Mouse (Mus musculus) layer of hippocampus, postnatal 25 days (tissue): ENCODE data around the gene Tmem235. TPM values are rescaled to one million over a fixed set of nuclear protein-coding genes. Genes with fewer than 3 reads are reported as not detected.

Experiments
- DNase-seq, 2 experiments: peaks; one replicate each; pipeline ENCODE4 v3.0.0; 2022; ENCODE audit warnings: mixed read lengths in 2 of 2, low spot score in 1 of 2; ENCODE audit errors: extremely low spot score in 1 of 2
- total RNA-seq, 2 experiments: library from RNA; stranded (reverse); gene quantifications; 2 replicates each; pipeline ENCODE4 v1.2.3; 2021

Gene Tmem235
- total RNA-seq, 2 experiments from 2014 or later, result not detected

DNA sequence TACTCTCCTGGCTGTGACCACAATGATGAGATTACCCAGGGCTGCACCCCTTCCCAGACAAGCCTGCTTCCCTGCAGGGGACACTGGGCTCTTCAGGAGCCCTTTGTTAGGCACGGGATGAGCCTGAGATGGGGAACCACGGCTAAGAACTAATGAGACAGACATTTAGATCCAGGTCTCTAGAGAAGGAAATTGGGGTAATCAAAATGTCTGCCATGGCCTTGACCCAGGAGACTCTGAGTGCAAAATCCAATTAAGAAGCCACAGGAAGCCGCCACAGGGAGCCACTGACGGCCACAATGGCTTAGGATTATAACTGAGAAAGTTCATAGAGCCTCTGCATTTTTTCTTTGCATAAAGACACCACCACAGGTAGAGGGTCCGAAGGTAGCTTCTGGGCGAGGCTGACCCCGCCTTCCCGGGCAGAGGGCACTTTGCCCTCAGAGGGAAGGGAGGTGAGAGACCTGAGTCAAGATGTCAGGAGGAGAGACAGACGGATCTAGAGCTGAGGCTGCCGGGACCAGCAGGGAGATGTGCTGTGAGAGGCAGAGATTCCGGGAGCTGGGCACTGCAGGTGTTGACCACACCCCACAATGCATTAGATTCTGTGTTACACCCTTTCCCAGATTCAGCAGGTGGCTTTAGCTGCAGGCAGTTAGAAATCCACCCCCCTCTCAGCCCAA lies 2.8 kb downstream of the Tmem235 start:
- DNase-seq, result no peak

DNA sequence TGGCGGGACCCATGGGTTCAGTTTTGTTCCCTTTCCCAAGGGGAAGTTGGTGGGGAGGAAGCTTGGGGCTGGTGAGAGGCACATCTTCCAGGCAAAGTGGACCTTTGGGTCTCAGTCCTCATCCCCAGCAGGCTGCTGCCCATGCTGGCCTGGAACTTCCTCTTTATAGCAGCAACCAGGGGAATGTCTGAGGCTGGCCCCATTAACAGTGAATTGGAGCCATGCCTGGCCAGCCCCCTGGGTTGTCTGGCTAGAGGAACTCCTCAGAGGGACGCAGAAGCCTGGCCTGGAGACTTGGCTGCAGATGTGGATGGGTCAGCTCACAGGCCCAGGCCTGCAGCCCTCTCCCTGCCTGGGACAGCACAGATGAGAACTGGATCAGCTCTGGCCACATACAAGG lies 4.3 kb downstream of the Tmem235 start:
- DNase-seq, result no peak

DNA sequence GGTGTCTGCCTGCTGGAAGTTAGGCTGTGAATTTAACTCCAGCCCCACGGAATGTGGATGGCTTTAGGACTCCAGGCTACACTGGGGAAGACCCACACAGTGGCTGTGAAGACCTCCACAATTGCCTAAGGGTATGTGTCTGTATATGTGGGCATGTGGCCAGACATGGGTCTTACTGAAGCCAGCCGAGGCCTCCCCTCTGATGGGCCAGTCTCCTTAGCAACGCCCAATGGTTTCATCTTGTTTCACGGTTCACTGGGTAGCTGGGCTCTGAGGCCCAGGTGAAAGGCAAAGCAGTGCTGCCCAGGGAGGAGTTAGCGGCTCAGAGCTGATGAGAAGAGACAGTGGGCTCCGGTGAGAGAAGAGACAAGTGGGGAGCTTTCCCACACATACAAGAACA lies 5.4 kb downstream of the Tmem235 start:
- DNase-seq, result no peak

DNA sequence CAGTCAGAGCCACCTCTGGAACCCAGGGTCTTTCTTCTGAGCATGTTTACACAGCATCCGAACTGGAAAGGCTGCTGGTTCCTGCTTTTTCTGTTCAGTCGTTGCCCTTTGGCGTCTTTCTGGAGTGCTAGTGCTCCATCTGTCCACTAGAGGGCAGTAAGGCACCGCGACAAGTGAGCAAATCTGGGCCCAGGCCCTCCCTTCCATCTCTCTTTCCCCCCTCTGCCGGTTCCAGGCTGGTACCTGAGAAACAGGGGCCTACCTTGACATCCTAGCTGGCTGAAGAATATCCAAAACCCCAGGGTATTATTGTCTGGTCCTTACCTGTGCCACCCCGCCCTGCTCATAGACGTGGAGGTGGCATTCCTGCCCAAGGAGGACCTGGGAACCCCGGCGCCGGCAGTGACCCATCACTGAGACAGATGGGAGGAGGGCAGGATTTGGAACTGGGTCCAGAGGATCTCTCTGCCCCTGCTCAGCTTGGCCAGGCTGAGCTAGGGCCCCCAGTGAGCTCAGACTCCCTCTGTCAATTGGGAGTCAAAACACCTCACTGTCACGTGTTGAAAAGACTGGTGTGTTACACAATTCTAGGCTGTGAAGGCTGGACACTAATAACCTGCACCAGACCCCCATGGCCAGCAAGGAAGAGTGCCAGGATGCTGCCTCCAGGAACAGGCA lies 10.3 kb downstream of the Tmem235 start:
- peak; percentile 61 to 68 for DNase-seq

DNA sequence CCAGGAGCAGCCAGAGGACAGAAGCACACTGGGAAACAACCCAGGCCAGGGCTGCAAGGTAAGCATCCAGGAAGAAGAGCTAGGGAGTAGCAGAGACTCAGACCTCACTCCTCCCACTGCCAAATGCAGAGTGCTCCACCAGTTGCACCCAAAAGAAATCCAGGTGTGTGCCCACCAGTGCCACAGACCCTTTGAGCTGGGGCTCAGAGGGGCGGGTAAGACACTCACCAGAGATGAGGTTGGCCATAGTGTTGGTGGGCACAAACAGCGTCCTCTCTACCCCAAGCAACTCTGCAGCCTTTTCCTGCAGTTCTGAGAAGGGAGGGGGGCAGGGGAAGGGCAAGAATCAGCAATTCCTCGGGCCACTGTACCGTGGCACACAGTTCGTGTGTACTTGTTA lies 10.8 kb downstream of the Tmem235 start:
- DNase-seq, result no peak

GRCm38 (mm10) chr11:117871911-117872584 lies 11.5 kb downstream of the Tmem235 start:
- DNase-seq, result no peak

DNA sequence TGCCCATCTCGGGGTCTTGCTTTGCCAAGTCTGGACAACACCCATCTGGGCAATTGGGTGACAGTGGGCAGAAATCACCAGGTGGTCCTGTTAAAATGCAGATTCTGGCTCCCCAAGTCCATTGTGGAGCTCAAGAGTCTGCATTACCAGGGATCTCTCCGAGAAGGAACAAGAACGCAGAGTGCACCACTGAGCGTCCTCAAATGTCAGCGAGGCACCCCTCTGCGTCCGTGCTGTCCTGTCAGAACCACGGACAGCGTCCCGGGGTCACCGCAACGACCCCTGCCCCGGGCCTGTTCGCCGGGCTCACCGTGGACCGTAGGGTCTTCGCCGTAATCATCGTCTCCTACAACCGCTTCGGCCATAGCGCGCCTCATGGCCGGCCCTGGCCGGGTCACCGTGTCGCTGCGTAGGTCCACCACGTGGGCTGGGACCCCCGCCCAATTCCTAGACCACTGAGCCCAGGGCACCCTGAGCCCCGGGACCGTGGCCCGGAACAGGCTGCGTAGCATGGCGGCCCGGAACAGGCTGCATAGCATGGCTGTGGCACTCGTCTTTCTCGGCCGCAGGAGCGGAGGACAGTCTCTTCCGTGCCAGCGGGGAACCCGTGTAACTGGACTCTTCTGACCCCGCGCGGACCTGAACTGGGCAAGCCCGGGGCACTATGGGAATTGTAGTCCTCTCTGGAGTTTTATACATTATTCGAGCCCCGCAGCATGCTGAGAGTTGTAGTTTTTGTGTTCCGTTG lies 12.5 kb downstream of the Tmem235 start, which contains the start of gene Tha1:
Tha1 (minus strand) TSS at position 621 of the 748 bp plus-strand sequence.
- DNase-seq, result peak; percentile 52 to 62

GRCm38 (mm10) chr11:117874419-117874818 lies 13.9 kb downstream of the Tmem235 start:
- no peak for DNase-seq

GRCm38 (mm10) chr11:117875681-117876080 lies 15.1 kb downstream of the Tmem235 start:
- DNase-seq, result no peak

- peak in 1 of 2 experiments; percentile 44 for DNase-seq
Measured at GRCm38 (mm10) chr11:117877917-117878745, 17.6 kb downstream of the Tmem235 start.

GRCm38 (mm10) chr11:117878892-117879291 lies 18.3 kb downstream of the Tmem235 start:
- DNase-seq, result no peak

- no peak for DNase-seq
Measured at GRCm38 (mm10) chr11:117879676-117880075, 19.1 kb downstream of the Tmem235 start.

DNA sequence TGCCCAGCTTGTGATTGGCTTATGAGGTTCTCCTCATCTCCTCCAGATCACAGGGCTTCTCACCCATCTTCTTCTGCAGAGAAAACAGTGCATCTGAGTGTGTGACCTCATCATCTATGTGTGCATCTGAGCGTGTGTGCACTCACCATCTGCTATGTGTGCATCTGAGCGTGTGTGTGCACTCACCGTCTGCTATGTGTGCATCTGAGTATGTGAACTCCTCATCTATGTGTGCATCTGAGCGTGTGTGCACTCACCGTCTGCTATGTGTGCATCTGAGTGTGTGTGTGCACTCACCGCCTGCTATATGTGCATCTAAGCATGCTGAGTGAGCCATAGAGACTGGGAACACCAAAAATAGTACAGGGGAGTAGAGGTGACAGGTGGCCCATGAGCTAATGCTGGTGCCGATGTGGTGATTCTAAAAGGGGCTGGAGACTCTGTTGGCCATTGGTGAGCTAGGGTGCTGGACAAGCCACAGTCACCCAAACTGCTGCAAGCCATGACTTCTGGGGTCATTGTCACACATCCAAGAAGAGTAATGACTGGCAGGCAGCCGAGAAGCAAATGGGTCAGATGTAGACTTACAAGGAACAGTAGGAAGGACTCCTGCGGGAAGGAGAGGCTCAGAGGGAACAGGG lies 19.9 kb downstream of the Tmem235 start:
- no peak for DNase-seq

GRCm38 (mm10) chr11:117880977-117881358 lies 20.4 kb downstream of the Tmem235 start:
- no peak for DNase-seq

DNA sequence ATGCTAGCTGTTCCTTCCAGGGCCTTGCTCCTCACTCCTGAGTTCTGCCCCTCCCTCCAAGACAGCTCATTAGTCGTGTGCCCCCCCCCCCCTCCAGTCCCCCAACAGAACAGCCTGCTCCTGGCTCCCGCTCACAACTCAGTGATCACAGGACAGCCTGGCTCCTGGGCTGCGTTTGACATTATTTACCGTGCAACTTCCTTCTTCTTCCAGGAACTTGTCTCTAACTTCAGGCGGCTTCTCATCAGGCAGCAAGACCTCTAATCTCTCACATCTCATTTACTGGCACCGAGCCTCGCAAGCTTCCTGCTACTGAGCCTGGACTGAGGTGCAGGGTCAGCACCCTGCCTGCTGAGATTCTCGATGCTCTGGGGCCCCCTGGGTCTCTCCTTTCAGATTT lies 21.2 kb downstream of the Tmem235 start:
- no peak for DNase-seq

DNA sequence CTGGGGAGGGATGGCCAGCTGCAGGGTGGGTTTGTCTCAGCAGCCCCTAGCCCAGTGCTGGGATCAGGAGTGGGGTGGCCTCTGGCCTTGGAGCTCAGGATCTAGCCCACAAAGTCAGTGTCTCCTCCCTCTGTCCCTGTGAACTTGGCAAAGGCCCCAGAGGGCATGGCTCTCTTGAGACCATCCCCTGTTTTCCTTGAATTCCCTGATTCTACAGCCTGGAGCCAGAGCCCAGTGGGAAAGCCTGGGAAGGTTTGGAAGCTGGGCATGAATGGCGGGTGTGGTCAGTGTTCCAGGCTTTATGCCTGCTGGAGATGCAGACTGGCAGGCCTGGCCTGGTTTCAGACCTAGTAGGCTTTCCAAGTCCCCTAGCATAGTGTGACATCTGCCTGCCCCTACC lies 21.7 kb downstream of the Tmem235 start:
- DNase-seq, result no peak

DNA sequence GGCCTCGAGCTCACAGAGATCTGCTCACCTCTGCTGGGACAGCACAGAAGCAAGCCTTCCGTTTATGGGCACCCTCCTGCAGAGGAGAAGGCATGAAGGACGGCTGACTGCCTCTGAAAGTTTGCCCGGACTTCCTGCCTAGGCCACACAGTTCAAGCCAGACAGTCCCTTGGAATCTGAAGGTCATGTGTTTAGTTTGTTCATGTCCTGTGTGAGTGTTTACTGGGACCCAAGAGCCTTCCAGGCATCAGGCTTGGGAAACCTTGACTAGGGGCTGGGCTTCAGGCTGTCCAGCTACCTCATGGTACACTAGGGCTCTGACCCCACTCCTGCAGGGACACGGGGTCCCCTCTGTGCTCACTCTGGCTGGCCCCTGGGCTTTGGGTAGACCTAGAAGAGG lies 25.4 kb downstream of the Tmem235 start:
- DNase-seq, result no peak

- DNase-seq, result no peak
Measured at GRCm38 (mm10) chr11:117888168-117888852, 27.8 kb downstream of the Tmem235 start.
